Mouse (Mus musculus) mature B cell (primary cell): ENCODE measurements around the gene Cnnm3.

Experiments
- in situ Hi-C: fragments of 300-500 bp; cut with MboI; formaldehyde crosslinking; loops from 2 replicates; pipeline ENCODE4 v1.14.3; 2019

The Cnnm3 gene

DNA sequence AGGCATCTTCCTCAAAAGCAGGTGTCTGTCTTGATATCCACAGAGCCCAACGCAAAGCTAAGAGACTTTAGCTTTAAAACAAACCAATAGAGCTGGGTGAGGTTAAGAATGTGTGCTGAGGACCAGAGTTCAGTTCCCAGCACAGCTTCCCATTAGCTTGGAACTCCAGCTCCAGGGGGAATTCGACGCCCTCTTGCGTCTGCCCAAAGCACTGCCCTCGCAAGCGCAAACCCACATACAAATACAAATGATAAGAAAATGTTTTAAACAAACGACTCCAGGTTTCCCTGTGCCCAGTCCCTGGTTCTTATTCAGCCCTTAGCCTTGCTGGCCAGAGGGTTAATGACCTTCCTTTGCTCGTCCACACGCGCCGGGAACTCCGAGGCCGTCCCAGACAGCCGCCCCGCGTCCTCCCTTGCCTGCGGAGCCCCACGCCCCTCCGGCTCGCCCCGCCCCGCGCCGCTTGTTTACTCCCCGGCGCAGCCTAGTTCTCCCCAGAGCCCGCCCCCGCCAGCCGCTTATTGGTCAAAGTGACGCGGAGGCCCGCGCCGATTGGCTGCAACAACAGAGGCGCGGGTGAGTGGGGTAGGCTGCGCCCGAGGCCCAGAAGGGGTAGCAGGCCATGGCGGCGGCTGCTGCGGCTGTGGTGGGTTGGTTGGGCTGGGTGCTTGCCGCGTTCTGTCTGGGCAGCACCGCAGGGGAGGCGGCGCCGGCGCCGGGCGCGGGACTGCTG is at the start of gene Cnnm3:
Gene Cnnm3 (plus strand): TSS at position 579 of the 733 bp plus-strand sequence.
- in situ Hi-C loops: no loop called here

DNA sequence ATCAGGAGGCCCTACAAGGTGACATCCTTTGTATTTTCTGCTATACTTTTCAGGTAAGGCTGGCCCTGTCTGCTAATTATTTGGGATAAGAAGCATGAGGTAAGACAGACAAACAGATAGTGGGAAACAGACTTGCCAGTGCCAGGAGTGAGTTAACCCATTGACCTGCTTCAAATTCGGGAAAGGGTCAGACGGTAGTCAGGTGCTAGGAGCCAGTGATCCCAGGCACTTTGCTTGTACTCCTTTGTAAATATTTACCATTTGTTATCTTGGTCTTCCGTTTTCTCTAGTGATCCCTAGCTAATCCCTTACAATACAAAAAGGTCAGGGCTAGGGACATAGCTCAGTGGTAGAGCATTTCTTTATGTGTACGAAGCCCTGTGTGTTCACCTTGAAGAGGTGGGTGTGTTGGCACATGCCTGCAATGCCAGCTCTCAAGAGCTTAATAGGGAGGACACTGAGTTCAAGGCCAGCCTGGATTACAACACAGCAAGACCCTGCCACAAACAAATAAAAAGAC is 46.0 kb upstream of the Cnnm3 start:
- in situ Hi-C loops: no loop called here

DNA sequence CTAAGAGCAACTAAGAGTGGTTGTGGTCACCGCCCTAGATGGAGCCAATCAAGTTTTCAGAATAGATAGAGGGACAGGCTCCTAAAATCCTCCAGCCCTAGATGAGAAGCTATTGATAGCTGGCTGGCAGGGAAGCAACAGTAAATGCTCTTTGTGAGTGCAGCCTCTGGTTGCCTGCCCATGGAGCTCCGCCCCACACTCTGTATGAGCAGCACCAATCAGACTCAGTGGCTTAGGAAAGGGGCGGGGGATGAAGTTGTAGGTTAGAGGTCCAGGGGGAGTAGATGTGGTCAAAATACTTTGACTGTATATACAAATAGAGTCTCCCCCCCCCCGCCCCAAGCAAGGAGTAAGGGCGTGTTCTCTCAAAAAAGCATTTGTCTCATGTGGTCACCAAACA is 44.2 kb upstream of the Cnnm3 start:
- in situ Hi-C loops: no loop called here

DNA sequence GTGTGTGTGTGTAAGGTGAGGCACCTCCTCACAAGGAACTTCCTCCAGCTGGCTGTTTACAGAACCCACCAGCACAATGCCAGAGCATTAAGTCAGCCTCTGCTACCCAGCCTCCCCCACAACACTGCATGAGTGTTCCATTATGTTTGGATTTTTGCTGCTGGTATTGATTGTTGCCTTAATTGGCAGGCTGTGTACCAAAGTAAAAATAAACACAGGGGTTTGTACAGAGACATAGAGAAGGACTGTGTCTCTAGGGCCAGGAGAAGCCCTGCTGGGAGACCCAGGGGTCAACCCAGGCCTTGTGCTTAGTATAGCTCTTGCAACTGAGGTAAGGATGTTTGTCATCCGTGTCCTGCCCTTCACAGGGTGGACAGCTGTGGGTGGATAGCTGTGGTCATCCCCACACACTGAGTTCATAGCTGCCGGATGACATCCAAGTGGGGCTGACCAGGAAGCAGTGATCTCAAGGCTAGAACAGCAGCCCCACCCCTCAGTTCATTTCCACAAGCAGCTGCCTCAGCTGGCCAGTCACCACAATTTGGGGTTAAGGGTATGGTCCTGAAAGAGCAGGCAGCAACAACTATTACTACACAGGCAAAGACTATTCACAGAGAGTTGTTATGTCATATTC is 41.7 kb upstream of the Cnnm3 start:
- in situ Hi-C loops: no loop called here

DNA sequence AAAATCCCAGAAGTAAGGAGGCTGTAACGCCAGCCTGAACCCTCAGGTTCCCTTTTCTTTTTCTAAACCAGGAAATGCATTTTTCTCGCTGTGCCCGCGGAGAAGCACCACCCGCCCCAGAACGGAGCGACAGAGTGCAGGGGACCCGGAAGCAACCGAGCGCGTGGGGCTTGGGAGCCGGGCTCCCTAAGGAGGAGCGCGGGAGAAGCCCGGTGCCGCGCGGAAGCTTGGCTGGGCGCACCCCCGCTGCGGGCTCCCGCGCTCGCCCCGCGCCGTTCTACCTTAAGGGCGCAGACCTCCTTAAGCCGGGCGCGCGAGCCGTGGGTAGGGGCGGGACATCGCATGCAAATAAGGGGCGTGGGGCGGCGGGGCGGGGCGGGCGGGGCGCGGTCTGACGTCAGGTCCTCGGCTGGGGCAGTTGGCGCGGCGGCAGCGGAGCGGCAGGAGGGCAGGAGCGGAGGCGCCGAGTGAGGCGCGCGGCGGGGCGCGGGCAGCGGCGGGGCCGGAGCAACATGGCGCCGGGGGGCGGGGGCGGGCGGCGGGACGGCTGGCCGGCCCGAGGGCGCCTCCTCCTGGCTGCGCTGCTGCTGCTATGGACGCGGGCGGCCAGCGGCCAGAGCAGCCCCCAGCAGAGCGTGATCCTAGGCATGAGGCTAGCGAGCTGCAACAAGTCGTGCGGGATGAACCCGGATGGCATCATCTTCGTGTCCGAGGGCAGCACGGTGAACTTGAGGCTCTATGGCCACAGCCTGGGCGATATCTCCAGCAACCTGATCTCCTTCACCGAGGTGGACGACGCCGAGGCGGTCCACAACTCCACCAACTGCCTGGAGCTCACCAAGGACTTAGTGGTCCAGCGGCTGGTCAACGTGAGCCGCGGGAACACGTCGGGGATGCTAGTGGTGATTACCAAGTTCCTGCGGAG is 40.2 kb upstream of the Cnnm3 start, which contains the start of gene Cnnm4:
Gene Cnnm4 (plus strand): TSS at position 440 of the 925 bp plus-strand sequence.
- in situ Hi-C loops: no loop called here

DNA sequence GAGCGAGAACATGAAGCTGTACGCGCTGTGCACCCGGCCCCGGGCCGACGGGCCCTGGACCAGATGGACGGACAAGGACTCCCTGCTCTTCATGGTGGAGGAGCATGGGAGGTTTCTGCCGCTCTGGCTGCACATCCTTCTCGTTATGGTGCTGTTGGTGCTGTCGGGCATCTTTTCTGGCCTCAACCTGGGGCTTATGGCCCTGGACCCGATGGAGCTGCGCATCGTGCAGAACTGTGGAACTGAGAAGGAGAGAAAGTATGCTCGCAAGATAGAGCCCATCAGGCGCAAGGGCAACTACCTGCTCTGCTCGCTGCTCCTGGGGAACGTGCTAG is 39.6 kb upstream of the Cnnm3 start:
- in situ Hi-C loops: no loop called here

DNA sequence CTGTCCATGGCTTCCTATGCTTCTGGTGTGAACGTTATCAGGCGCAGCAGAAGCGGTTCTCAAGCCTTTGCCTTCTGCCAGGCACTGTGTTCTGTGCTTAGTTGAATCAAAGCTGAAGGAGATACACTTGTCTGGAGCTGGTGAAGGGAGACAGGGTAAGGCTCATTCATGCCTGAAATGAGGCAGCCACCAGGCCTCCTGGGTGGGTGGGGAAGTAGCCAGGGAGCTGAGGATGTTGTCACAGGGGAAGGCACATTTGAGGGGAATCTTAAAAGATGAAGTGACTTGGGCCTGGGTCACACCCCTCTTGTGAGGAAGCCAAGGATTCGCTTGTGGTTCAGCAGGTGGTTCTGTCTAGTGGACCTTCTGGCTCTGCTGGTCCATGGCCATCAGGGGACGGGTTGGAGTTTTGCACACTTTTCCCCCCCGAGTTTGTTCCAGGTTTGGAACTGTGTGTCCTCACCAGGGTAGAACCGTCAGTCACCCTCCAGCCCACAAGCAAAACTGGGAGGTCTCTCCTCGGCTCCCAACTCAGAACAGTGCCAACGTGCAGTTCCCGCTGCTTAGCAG is 38.4 kb upstream of the Cnnm3 start:
- in situ Hi-C loops: no loop called here

DNA sequence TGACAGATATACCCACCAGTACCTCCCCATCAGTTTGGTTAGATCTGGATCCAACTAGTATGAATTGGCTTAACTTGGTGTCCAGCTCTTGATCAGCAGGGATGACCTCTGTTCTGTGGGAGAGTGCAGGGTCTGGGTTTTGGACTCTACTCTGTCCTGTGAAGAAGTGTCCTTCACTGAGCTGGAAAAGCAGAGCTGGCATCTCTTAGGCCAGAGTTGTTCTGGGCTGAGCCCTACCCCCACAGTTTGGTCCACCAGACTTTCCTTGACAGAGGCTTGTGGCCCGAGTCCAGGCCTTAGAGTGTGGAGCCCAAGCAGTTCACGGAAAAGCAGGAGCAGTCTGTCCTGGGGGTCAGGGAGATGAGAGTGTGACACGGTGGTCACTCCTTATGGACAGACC is 37.0 kb upstream of the Cnnm3 start:
- in situ Hi-C loops: no loop called here

DNA sequence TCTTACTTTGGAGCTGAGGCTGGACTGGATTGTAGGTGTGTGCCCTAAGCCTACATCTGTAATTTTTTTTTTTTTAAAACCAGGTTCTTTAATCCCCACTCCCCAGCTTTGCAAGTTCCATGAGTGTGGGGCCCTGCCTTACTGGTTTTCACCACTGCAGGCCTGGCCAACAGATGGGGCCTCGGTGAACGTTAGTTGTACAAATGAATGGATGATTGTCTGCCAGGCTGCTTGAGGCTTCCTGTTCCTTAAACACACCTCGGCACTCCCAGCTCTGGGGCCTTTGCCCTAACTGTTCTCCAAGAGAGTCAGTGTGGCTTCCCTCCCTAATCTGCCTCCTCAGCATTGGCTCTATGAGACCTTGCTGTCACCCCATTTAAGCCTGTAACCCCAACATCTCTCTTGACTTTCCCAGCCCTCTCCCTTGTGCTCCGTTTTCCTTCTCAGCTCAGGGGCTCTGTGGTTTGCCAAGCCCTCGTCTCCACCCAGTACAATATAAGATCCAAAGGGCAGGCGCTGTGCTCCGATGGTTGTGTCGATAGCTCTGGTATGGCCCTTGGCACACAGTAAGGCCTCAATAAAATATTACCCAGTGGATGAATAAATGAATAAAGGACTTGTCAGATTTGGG is 36.1 kb upstream of the Cnnm3 start:
- in situ Hi-C loops: no loop called here

DNA sequence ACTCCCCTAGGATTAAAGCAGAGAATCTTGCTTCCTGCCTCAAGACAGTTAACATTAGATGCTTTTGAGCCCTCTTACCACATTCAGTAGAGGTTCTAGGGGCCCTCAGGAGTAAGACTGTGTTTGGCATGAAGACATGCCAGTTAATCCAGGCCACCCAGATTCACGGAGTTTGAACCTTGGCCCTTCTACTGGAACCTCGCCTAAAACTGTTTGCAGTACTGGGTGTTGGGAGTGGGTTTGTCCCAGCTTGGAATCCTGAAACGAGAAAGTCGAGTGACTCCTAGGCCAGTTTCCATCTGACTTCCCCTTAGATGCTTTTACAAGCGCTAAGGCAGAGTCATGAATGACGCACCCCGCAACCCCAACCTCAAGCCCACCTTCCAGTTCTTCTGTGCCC is 35.2 kb upstream of the Cnnm3 start:
- in situ Hi-C loops: no loop called here

DNA sequence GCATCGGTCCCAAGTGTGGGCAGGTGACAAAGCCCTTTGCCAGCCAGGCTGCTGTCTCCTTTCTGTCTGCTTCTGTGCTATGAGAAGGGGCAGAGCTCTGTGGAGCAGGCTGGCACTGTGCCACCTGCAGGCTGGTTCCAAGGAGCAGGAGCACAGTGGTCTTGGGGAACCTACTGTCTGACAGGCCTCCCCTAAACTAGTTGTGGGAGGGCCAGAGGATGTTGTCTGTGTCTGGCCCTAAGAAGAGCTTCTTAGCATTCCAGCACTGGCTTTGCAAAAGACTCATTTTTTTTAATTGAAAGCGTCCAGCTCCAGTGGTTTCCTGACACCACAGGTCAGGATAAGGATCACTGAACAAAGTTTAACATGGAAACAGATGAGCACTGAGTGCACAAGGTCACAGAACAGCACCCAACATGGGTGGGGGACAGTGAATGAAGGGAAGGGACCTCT is 33.3 kb upstream of the Cnnm3 start:
- in situ Hi-C loops: no loop called here

DNA sequence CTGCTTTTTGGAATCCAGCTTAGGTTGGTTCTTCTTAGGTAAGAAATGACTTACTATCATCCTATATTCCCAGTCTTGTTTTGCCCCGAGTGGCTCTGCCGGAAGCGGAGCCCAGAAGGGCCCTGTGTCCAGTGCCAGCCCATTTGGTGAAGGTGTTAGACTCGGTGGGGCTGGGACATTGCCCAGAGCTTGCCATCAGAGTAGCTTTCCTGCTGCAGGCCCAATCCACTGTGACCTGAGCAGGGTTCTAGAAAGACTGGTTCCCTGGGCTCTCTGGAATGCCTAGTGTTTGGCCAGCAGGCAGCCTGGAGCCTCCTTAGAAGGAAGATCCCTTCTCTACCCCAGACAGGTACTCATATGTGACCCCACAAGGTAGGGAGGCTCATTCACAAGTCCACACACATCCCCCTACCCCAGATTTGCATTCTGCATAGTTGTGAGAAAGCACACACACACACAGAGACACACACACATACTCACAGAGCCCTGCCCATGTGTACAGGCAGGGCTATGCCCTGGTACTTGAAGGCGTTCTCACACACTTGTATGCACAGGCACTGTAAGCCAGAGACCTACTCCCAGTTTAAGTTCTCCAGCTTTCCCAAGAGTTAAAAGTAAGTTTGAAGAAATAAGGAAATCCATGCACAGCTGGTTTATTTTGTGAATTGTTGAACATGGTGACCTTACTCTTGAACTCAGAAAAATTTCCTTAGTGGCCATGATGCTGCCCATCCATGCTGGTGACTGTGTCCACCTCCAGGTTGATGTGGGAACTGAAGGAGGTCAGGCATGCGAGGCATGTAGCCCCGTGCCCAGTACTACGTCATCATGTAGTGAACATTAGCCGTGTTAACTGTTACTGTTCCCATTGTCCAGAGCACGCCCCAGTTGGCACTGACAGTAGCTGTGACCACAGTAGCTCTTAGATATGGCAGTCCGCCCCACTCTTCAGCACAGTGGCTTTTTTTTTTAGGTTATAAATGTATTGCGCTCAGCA is 31.5 kb upstream of the Cnnm3 start:
- in situ Hi-C loops: no loop called here

DNA sequence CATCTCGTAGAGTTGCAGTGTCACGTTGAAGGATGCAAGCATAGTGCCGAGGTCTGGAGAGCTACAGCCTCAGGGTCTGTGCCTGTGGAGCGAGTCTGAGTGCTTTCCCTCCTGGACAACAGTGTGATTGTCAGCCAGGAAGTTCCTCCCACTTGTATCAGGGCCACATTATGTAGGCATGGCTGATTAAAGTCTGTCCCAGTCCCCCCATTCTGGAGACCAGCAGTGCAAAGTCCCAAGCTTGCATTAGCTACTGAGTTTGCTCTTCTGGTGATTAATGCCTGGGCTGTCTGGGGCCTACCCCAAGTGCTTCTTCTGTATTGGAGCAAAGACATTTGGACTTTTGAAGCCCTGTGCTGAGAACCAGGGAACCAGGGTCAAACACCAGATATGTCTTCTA is 27.8 kb upstream of the Cnnm3 start:
- in situ Hi-C loops: no loop called here

DNA sequence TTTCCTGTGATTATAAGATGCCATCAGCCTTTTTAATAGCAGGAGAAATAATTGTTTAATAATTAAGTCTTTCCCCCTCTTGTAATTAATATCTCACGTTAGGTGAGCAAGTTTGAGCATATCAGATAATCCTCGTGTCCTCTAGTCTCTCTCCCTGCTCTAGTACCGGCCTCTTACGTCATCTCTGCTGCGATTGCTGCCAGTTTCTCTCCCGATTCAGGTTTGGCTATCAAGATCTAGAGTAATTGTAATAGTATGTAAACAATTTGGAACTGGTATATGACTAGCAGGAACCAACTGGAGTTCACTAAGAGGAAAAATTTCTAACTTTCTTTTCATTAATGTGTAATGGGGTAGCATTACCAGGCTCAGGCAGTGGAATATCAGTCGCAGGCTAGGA is 26.6 kb upstream of the Cnnm3 start:
- in situ Hi-C loops: no loop called here

DNA sequence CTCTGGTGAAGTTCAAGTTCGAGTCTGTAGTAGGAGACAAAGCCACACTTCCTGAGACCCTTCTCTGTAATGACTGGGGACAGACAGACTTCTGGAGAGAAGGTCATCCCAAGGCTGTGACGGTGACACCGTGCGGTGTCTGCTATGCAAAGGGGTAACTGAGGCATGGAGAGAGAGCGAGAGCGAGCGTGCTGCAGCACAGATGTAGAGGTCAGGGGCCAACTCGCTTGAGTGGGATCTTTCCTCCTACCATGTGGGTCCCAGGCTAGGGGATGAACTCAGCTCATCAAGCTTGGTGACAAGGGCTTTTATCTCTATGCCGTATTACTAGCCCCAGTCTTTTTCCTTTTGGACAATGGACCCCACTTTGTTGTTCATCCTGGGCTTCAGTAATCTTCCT is 24.6 kb upstream of the Cnnm3 start:
- in situ Hi-C loops: no loop called here

DNA sequence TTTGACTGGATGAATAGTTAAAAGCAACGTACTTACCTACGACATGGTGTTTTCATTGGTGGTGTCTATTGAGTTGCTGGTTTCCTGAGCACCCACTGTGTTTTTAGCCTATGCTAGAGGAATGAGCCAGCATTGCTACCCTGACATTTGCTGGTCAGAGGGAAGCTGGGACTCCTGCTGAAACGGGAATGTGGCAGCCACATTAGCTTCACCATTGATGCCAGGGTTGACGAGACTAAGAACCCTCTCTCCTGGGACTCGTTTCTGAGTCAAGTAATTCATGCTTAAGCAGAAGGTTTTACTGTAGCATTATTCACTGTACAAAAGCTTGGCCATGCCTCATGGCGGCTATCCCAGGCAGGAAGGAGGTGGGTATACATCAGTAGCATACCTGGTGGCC is 22.0 kb upstream of the Cnnm3 start:
- in situ Hi-C loops: no loop called here

DNA sequence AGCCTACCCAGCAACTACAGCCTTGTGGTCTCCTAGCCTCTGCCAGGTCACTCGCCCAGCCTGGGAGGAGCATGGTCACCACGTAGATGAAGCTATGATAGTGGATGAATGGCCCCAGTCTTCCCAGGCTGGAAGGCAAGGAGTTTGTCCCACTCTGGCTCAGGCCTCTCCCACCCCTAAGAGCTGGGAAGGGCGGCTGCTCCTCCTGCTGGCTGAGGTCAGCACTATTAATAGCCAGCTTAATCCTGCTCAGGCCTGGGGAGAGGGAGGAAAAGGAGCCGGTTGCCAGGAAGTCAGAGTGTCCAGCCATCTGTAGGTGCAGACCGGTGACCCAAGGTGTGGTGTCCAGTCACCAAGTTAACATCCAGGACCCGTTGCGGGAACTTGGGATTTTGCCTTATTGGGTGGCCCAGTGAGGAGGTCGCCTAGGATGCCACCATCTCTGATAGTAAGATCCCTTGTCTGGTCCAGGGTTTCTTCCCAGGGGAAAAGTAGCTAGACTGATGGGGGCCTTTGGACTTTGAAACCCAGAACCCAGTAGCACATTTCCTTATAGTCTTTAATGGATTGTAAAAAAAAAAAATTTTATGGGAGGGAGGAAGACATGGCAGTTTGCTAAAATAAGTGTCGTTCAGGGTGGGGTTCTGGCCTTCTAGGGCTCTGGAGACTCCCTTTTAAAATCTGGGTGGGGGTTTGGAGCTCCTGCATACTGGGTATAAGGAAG is 19.1 kb upstream of the Cnnm3 start:
- in situ Hi-C loops: no loop called here

DNA sequence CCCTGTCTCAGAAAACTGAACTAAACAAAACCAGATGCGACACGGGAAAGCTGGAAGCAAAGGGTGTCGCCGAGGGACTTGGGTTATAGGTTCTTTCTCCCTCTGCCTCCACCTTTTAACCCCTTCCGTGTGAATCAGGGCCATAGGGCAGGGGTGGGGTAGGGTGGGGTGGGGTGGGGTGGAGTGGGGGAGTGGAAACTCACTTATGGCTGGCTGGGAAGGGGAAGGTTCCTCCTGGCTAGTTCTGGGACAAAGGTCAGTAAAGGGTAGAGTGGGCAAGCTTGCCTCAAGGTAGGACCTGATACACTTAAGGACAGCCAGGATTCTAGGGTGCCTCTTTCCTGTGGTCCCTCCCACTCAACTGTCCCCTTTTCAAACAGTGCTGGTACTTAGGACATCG is 18.4 kb upstream of the Cnnm3 start:
- in situ Hi-C loops: no loop called here

DNA sequence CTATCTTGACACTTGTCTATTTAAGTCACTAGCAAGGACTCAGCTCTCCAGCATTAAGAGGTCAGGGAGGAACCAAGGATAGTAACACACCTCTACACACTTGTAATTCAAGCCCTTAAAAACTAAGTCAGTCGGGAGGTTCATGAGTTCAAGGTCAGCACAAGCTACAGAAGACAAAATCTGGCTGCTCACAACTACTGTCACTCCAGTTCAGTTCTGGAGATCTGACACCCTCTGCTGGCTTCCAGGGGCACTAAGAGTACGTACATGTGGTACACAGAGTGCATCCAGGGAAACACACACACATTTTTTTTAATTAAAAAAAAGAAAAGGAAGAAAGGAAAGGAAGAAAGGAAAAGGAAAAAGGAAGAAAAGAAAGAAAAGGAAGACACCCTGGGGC is 14.9 kb upstream of the Cnnm3 start:
- in situ Hi-C loops: no loop called here

DNA sequence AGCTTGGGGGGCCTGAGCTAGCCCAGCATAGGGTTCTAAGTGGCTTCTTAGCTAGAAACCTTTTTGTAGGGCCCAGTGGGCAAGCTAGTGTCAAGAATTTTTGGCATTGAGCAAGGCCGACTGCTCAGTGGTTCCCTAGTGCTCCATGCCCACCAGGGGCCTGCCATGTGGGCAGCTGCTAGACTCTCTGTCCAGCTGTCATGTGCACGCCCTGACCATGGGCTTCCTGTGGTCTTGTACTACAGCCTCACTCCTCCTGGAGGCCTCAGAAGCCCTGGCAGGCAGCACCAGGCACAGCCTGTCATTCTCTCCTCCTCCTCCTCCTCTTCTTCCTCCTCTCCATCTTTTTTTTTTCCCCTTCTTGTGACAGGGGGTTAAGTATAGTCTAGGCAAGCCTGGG is 14.4 kb upstream of the Cnnm3 start:
- in situ Hi-C loops: no loop called here
